Mouse (Mus musculus): ENCODE results near the gene Gm38655. TPM values are rescaled to one million over a fixed set of nuclear protein-coding genes. Genes with fewer than 3 reads are reported as not detected.
"Not testable (repeated sequence)": the region's sequence is repeated elsewhere in the genome, so short reads cannot be mapped to it uniquely, and the experiment has no call there.

Gm38655 gene
- total RNA-seq, 2 experiments from 2014 or later: not detected

- no peak for ATAC-seq (replicated peaks; ENCODE audit: poor library complexity, severe bottlenecking)
Observed at GRCm38 (mm10) chr17:25183232-25183631, 8.0 kb upstream of the Gm38655 start.

- no peak for ATAC-seq (replicated peaks; ENCODE audit: poor library complexity, severe bottlenecking)
Observed at GRCm38 (mm10) chr17:25172558-25172957, 2.7 kb downstream of the Gm38655 start.

- ATAC-seq (replicated peaks; ENCODE audit: poor library complexity, severe bottlenecking): no peak
Observed at GRCm38 (mm10) chr17:25169706-25170105, 5.6 kb downstream of the Gm38655 start.

GRCm38 (mm10) chr17:25165970-25166671, 9.2 kb downstream of the Gm38655 start:
- ATAC-seq (replicated peaks; ENCODE audit: poor library complexity, severe bottlenecking): no peak

- no peak for ATAC-seq (replicated peaks; ENCODE audit: poor library complexity, severe bottlenecking)
Observed at GRCm38 (mm10) chr17:25164770-25165169, 10.5 kb downstream of the Gm38655 start.

- no peak for ATAC-seq (replicated peaks; ENCODE audit: poor library complexity, severe bottlenecking)
Observed at GRCm38 (mm10) chr17:25163387-25163786, 11.9 kb downstream of the Gm38655 start.

- ATAC-seq (replicated peaks; ENCODE audit: poor library complexity, severe bottlenecking): no peak
Observed at GRCm38 (mm10) chr17:25162161-25162560, 13.1 kb downstream of the Gm38655 start, which contains the start of gene Ccdc154. Gene Ccdc154, plus strand, starts transcription at chr17:25162461.

- ATAC-seq (replicated peaks; ENCODE audit: poor library complexity, severe bottlenecking): no peak
Observed at GRCm38 (mm10) chr17:25139960-25140359, 35.3 kb downstream of the Gm38655 start.

- ATAC-seq (replicated peaks; ENCODE audit: poor library complexity, severe bottlenecking): peak; percentile 77
Observed at GRCm38 (mm10) chr17:25138803-25139202, 36.5 kb downstream of the Gm38655 start.

- no peak for ATAC-seq (replicated peaks; ENCODE audit: poor library complexity, severe bottlenecking)
Observed at GRCm38 (mm10) chr17:25135622-25136021, 39.6 kb downstream of the Gm38655 start.

- ATAC-seq (replicated peaks; ENCODE audit: poor library complexity, severe bottlenecking): peak; percentile 74
Observed at GRCm38 (mm10) chr17:25133275-25133698, 42.0 kb downstream of the Gm38655 start, which contains the start of gene Clcn7. Gene Clcn7, plus strand, starts transcription at chr17:25133391.

- no peak for ATAC-seq (replicated peaks; ENCODE audit: poor library complexity, severe bottlenecking)
Observed at GRCm38 (mm10) chr17:25130060-25130459, 45.2 kb downstream of the Gm38655 start.

- no peak for ATAC-seq (replicated peaks; ENCODE audit: poor library complexity, severe bottlenecking)
Observed at GRCm38 (mm10) chr17:25127681-25128080, 47.6 kb downstream of the Gm38655 start.

- no peak for ATAC-seq (replicated peaks; ENCODE audit: poor library complexity, severe bottlenecking)
Observed at GRCm38 (mm10) chr17:25127079-25127478, 48.2 kb downstream of the Gm38655 start.

- not testable (repeated sequence) for ATAC-seq (replicated peaks; ENCODE audit: poor library complexity, severe bottlenecking)
Observed at GRCm38 (mm10) chr17:25125442-25126060, 49.7 kb downstream of the Gm38655 start.

- peak; percentile 68 for ATAC-seq (replicated peaks; ENCODE audit: poor library complexity, severe bottlenecking)
Observed at GRCm38 (mm10) chr17:25123979-25124378, 51.3 kb downstream of the Gm38655 start.

Other genes with a start within 250 kb of the Gm38655 start
- 49.0 and 84.5 TPM in 2 replicates for gene Mapk8ip3, start 238.5 kb downstream of the Gm38655 start, total RNA-seq (2014; fragmentation: Nextera tagmentation)
- gene Mapk8ip3, start 238.5 kb downstream of the Gm38655 start, total RNA-seq (2017): 18.2 and 21.0 TPM in 2 replicates
- gene Jpt2, start 214.8 kb downstream of the Gm38655 start, total RNA-seq (2014; fragmentation: Nextera tagmentation): 109 and 130 TPM in 2 replicates
- 104 and 114 TPM in 2 replicates for gene Jpt2, start 214.8 kb downstream of the Gm38655 start, total RNA-seq (2017)
- gene Cramp1l, start 159.7 kb downstream of the Gm38655 start, total RNA-seq (2014; fragmentation: Nextera tagmentation): 27.3 and 27.6 TPM in 2 replicates
- gene Cramp1l, start 159.7 kb downstream of the Gm38655 start, total RNA-seq (2017): 7.8 and 8.2 TPM in 2 replicates
- 12.3 and 22.1 TPM in 2 replicates for gene Ift140, start 159.4 kb downstream of the Gm38655 start, total RNA-seq (2014; fragmentation: Nextera tagmentation)
- 15.6 and 28.8 TPM in 2 replicates for gene Ift140, start 159.4 kb downstream of the Gm38655 start, total RNA-seq (2017)
- gene Tmem204, start 91.9 kb downstream of the Gm38655 start, total RNA-seq (2014; fragmentation: Nextera tagmentation): not detected in 2 replicates
- gene Tmem204, start 91.9 kb downstream of the Gm38655 start, total RNA-seq (2017): not detected in 2 replicates
- gene Telo2, start 59.5 kb downstream of the Gm38655 start, total RNA-seq (2014; fragmentation: Nextera tagmentation): 49.8 and 55.9 TPM in 2 replicates
- 21.8 and 37.3 TPM in 2 replicates for gene Telo2, start 59.5 kb downstream of the Gm38655 start, total RNA-seq (2017)
- not detected in 2 replicates for gene Ptx4, start 54.7 kb downstream of the Gm38655 start, total RNA-seq (2014; fragmentation: Nextera tagmentation)
- gene Ptx4, start 54.7 kb downstream of the Gm38655 start, total RNA-seq (2017): not detected in 2 replicates
- gene Clcn7, start 42.1 kb downstream of the Gm38655 start, total RNA-seq (2014; fragmentation: Nextera tagmentation): 12.1 and 18.9 TPM in 2 replicates
- 11.3 and 12.6 TPM in 2 replicates for gene Clcn7, start 42.1 kb downstream of the Gm38655 start, total RNA-seq (2017)
- gene Ccdc154, start 13.0 kb downstream of the Gm38655 start, total RNA-seq (2014; fragmentation: Nextera tagmentation): 0.49 TPM in 1 of 2 replicates, not detected in the other
- gene Ccdc154, start 13.0 kb downstream of the Gm38655 start, total RNA-seq (2017): 0.21 TPM in 1 of 2 replicates, not detected in the other
- 13.1 and 17.0 TPM in 2 replicates for gene BC003965, start 9.1 kb upstream of the Gm38655 start, total RNA-seq (2014; fragmentation: Nextera tagmentation)
- 10.0 and 10.2 TPM in 2 replicates for gene BC003965, start 9.1 kb upstream of the Gm38655 start, total RNA-seq (2017)
- gene Unkl, start 12.9 kb upstream of the Gm38655 start, total RNA-seq (2014; fragmentation: Nextera tagmentation): 6.8 and 17.2 TPM in 2 replicates
- 5.6 and 9.9 TPM in 2 replicates for gene Unkl, start 12.9 kb upstream of the Gm38655 start, total RNA-seq (2017)
- 10.9 and 19.2 TPM in 2 replicates for gene Gnptg, start 64.7 kb upstream of the Gm38655 start, total RNA-seq (2014; fragmentation: Nextera tagmentation)
- gene Gnptg, start 64.7 kb upstream of the Gm38655 start, total RNA-seq (2017): 23.7 and 27.8 TPM in 2 replicates
- 10.9 and 17.1 TPM in 2 replicates for gene Tsr3, start 64.7 kb upstream of the Gm38655 start, total RNA-seq (2014; fragmentation: Nextera tagmentation)
- 23.6 and 27.8 TPM in 2 replicates for gene Tsr3, start 64.7 kb upstream of the Gm38655 start, total RNA-seq (2017)
- 7.6 and 9.1 TPM in 2 replicates for gene Baiap3, start 80.9 kb upstream of the Gm38655 start, total RNA-seq (2014; fragmentation: Nextera tagmentation)
- 3.8 and 11.9 TPM in 2 replicates for gene Baiap3, start 80.9 kb upstream of the Gm38655 start, total RNA-seq (2017)
- 356 and 387 TPM in 2 replicates for gene Ube2i, start 99.2 kb upstream of the Gm38655 start, total RNA-seq (2014; fragmentation: Nextera tagmentation)
- gene Ube2i, start 99.2 kb upstream of the Gm38655 start, total RNA-seq (2017): 268 and 276 TPM in 2 replicates
- gene Prss34, start 122.9 kb upstream of the Gm38655 start, total RNA-seq (2014; fragmentation: Nextera tagmentation): 2.4 and 94.9 TPM in 2 replicates
- gene Prss34, start 122.9 kb upstream of the Gm38655 start, total RNA-seq (2017): 21.6 and 23.7 TPM in 2 replicates
- not detected in 2 replicates for gene Prss28, start 133.2 kb upstream of the Gm38655 start, total RNA-seq (2014; fragmentation: Nextera tagmentation)
- gene Prss28, start 133.2 kb upstream of the Gm38655 start, total RNA-seq (2017): not detected in 2 replicates
- not detected in 2 replicates for gene Prss29, start 143.2 kb upstream of the Gm38655 start, total RNA-seq (2014; fragmentation: Nextera tagmentation)
- gene Prss29, start 143.2 kb upstream of the Gm38655 start, total RNA-seq (2017): not detected in 2 replicates
- not detected in 2 replicates for gene Tpsab1, start 170.1 kb upstream of the Gm38655 start, total RNA-seq (2014; fragmentation: Nextera tagmentation)
- gene Tpsab1, start 170.1 kb upstream of the Gm38655 start, total RNA-seq (2017): not detected in 2 replicates
- gene Tpsb2, start 190.8 kb upstream of the Gm38655 start, total RNA-seq (2014; fragmentation: Nextera tagmentation): not detected in 2 replicates
- gene Tpsb2, start 190.8 kb upstream of the Gm38655 start, total RNA-seq (2017): not detected in 2 replicates
- gene Tpsg1, start 193.8 kb upstream of the Gm38655 start, total RNA-seq (2014; fragmentation: Nextera tagmentation): not detected in 2 replicates
- gene Tpsg1, start 193.8 kb upstream of the Gm38655 start, total RNA-seq (2017): not detected in 2 replicates

All from granulocyte monocyte progenitor cell, adult 5-6 weeks (primary cell).